In the genomic region with DNA sequence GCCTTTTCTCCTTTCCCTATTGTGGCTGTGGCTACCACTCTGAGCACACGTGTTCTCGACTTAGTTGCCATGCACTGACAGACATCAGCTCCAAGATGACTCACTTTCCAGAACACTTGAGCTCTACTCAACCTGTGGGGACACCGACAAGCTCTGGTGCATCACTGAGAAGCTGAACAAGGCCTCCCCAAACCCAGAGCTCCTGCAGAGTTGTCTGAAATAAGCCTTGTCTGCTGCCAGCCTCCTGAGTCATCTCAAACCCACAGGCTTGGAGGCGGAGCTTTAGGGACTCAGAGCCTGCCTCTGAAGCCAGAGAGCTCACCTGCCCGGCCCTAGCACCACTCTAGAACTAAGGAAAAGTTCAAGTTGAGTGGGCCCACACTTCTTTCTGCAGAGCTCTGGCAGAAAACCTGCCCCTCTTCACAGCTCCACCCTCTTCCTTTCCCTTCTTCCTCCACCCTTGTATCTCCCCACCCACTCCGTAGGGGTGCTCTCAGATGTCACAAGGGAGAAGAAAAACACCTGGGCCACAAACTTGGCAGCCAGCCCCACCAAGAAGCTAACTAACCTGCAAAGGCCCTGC, we compare ENCODE assay signal across 8 mouse cellular contexts. TPM values are rescaled to one million over a fixed set of nuclear protein-coding genes. Genes with fewer than 3 reads are reported as not detected.
DNase-seq lines count a peak whose midpoint lies in the region; ATAC-seq lines count a peak whose summit lies in the region.

No protein-coding gene starts in this region.

- no peak overlapping the region for H3K4me3 ChIP-seq in intestine, embryonic 16.5 days (ENCODE audit: low read length)
- H3K4me3 ChIP-seq in forebrain, embryonic 15.5 days: no peak overlapping the region

- no peaks in the 10 kb centered on the region for H3K36me3 ChIP-seq in intestine, embryonic 16.5 days (ENCODE audit: control insufficient read depth, insufficient read depth, low read length)
- no peaks in the 10 kb centered on the region for H3K36me3 ChIP-seq in forebrain, embryonic 15.5 days

- peak; percentile 85 for DNase-seq in right cerebral cortex, adult 18-20 months
- no peak for DNase-seq in right cerebral cortex, postnatal 14 days
- peak; percentile 63 for DNase-seq in adrenal gland, adult 8-10 months
- peak; percentile 90 for DNase-seq in lung, postnatal 25 days (ENCODE audit: low spot score)
- DNase-seq in gastrocnemius, postnatal 4 days (ENCODE audit: low spot score in 2 of 2): no peak
- DNase-seq in embryo, embryonic 9.5 days (ENCODE audit: extremely low spot score): no peak

- no peak overlapping the region for H3K4me2 ChIP-seq in intestine, embryonic 16.5 days (ENCODE audit: low read depth, low read length)
- no peak overlapping the region for H3K4me2 ChIP-seq in forebrain, embryonic 15.5 days (replicated peaks)

- peak; percentile 32; the same call in 1 of the 2 replicates for ATAC-seq in intestine, embryonic 16.5 days
- ATAC-seq in forebrain, embryonic 15.5 days (replicated peaks): no peak

- peak overlapping the region; percentile 50 for H3K27ac ChIP-seq in intestine, embryonic 16.5 days (ENCODE audit: low read length)
- no peak overlapping the region for H3K27ac ChIP-seq in forebrain, embryonic 15.5 days (replicated peaks)

- no peaks in the 10 kb centered on the region for H3K9me3 ChIP-seq in intestine, embryonic 16.5 days (ENCODE audit: control insufficient read depth, low read length)
- no peaks in the 10 kb centered on the region for H3K9me3 ChIP-seq in forebrain, embryonic 15.5 days

- no peaks in the 10 kb centered on the region for H3K27me3 ChIP-seq in intestine, embryonic 16.5 days (replicated peaks; ENCODE audit: control insufficient read depth, insufficient read depth, low read length)
- no peaks in the 10 kb centered on the region for H3K27me3 ChIP-seq in forebrain, embryonic 15.5 days

- peaks cover 18% of the 10 kb centered on the region for H3K4me1 ChIP-seq in intestine, embryonic 16.5 days (ENCODE audit: control insufficient read depth, insufficient read depth, low read length)
- H3K4me1 ChIP-seq in forebrain, embryonic 15.5 days: peaks cover 7% of the 10 kb centered on the region

- 0 out of 2 replicates have a peak overlapping the region, but pooled peaks have one; percentile 41 for H3K9ac ChIP-seq in intestine, embryonic 16.5 days (ENCODE audit: low read depth, low read length)
- no peak overlapping the region for H3K9ac ChIP-seq in forebrain, embryonic 15.5 days (replicated peaks)

- 38% methylated on average over 6 of the region's 6 CpGs for WGBS in intestine, embryonic 16.5 days
- 62% methylated on average over 6 of the region's 6 CpGs for WGBS in forebrain, embryonic 15.5 days

RNA-seq across cellular contexts. Expression of gene Sorl1, which starts 15.6 kb away (rescaled TPM):
- total RNA-seq in adrenal gland, adult 8-10 months (2022): 10 to 100 TPM; 14.1 to 41.2 (median 31.8) TPM
- 6.0 and 6.2 TPM in 2 replicates for polyA plus RNA-seq in intestine, embryonic 16.5 days (2015; fragmentation: Nextera tagmentation; extraction: Ambion mirVana)
- 10 to 100 TPM in 1 of 2 experiments, 1 to 10 TPM in 1; 9.6 to 12.9 TPM for total RNA-seq in gastrocnemius, postnatal 4 days (2021)
- polyA plus RNA-seq in forebrain, embryonic 15.5 days (2015; fragmentation: Nextera tagmentation; extraction: Ambion mirVana): 18.3 and 18.8 TPM in 2 replicates

Comparison
In these comparisons a context has a peak if more than half of its experiments do, and no peak if none do; other contexts are left out.
1. DNase-seq: peak in right cerebral cortex, adult 18-20 months (single experiment), adrenal gland, adult 8-10 months (single experiment) and lung, postnatal 25 days (single experiment); none in right cerebral cortex, postnatal 14 days (single experiment), gastrocnemius, postnatal 4 days (0 of 2) and embryo, embryonic 9.5 days (single experiment).